Mouse (Mus musculus) cerebellum, adult 2 months (tissue): Measurements from ENCODE around the gene Gucy2c. TPM values are rescaled to one million over a fixed set of nuclear protein-coding genes. Genes with fewer than 3 reads are reported as not detected.

Experiments used
- DNase-seq, 2 experiments: peaks; one replicate each; pipeline ENCODE4 v3.0.0; 2021
- H3K27ac ChIP-seq: fragments of 200-500 bp; 2 replicates; pipeline ENCODE4 v1.5.1; 2012; ENCODE audit warnings: low read length, control low read depth, inconsistent platforms; ENCODE audit not compliant: insufficient read depth
- H3K27me3 ChIP-seq: fragments of 200-500 bp; 2 replicates; pipeline ENCODE4 v1.6.1; 2012; ENCODE audit warnings: inconsistent platforms, mild to moderate bottlenecking, low read length, moderate library complexity; ENCODE audit not compliant: control insufficient read depth, insufficient read depth
- H3K4me1 ChIP-seq: fragments of 200-500 bp; 2 replicates; pipeline ENCODE4 v1.6.1; 2011; ENCODE audit warnings: low read length; ENCODE audit not compliant: control insufficient read depth, insufficient read depth
- H3K4me3 ChIP-seq: fragments of 200-500 bp; replicated peaks from 2 replicates; pipeline ENCODE3; 2011; ENCODE audit warnings: mild to moderate bottlenecking, low read depth, low read length, control low read depth; ENCODE audit not compliant: insufficient read depth
- CTCF ChIP-seq: fragments of 200-500 bp; IDR thresholded peaks from 2 replicates; pipeline ENCODE4 v1.5.1; 2011; ENCODE audit warnings: low read depth, mild to moderate bottlenecking, control low read depth, low read length, moderate library complexity, borderline replicate concordance; ENCODE audit not compliant: insufficient read depth
- POLR2A ChIP-seq: fragments of 200-500 bp; IDR thresholded peaks from 2 replicates; pipeline ENCODE4 v1.6.1; 2011; ENCODE audit warnings: low read length, control low read depth, borderline replicate concordance; ENCODE audit not compliant: insufficient read depth
- WGBS: fragments of 180-500 bp; shearing (Covaris S2); methylation state at CpG from one replicate; pipeline ENCODE4 v1.1.7; 2018; 5-methylcytosine and 5-hydroxymethylcytosine counted together
- polyA plus RNA-seq: library from polyadenylated mRNA; depleted of rRNA; stranded (reverse); fragments of >200 nt; gene quantifications from 2 replicates; pipeline ENCODE4 v1.2.3, GENCODE M21; 2012

Gene Gucy2c
- polyA plus RNA-seq, 1 experiment, result 0.10 TPM

DNA sequence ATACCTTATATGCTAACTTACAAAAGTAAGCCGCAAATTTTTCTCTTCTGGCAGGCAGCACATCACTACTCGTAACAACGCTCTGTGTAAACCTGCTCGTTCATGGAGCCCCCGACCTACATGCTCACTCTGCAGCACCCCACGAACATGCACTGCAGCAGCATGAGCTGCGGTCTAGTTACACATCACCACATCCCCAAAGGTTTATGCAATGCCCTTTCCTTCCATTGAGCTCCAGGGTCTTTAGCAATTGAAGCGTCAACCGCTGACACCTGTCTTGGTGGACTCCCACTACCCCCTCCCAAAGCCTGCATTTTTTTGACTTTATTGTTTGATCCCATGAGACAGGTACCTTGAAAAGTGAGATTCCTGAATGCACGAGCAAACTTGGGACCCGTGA lies 31.0 kb downstream of the Gucy2c start:
- Histone ChIP-seq H3K4me1 (no peaks in the 10 kb centered on the region), H3K4me3 (no peak overlapping the region), H3K27me3 (no peaks in the 10 kb centered on the region), H3K27ac (no peak overlapping the region)
- no peak for DNase-seq
- 90% methylated on average over 11 of the region's 11 CpGs for WGBS
- TF ChIP-seq POLR2A, result no peak
- no peak for TF ChIP-seq CTCF

DNA sequence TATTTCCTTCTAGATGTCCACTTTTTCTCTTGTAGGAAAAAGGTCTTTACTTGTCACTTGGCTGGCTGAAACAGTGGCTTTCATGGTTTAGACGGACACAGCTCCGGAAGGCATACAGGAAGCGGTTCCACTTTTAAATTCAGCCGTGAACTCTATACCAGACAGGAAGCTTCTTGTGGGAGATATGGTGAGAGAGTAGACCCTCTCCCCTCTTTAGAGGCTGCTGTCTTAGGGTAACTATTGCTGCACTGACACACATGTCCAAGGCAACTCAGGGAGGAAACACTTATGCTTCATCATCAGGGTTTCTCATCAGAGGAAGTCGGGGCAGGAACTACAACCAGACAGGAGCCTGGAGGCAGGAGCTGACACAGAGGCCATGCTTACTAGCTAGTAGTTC lies 36.0 kb downstream of the Gucy2c start:
- Histone ChIP-seq H3K4me1 (no peaks in the 10 kb centered on the region), H3K27me3 (no peaks in the 10 kb centered on the region), H3K27ac (no peak overlapping the region), H3K4me3 (no peak overlapping the region)
- TF ChIP-seq POLR2A (no peak), CTCF (no peak)
- WGBS, result 88% methylated on average over 5 of the region's 5 CpGs
- no peak for DNase-seq

DNA sequence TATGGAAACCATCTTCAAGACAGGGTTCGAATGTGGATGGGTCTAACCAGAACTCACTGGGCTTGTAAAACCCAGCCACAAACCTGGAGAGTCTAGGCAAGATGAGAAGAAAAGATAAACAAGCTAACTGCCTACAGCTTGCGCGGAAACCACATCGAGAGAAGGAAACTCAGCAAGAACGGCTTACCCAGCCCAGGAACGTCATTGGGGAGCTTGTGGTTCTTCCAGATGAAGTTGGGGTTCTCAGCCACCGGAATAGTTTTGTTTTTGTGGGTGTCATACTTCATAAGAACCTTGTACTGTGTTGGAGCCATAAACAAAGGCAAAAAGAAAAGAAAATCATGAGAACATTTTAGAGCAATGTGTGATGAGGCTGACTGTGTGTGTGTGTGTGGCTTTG lies 37.8 kb downstream of the Gucy2c start:
- no peak for DNase-seq
- H3K4me3 ChIP-seq, result no peak overlapping the region
- WGBS, result 85% methylated on average over 7 of the region's 7 CpGs
- no peaks in the 10 kb centered on the region for H3K27me3 ChIP-seq
- H3K4me1 ChIP-seq, result no peaks in the 10 kb centered on the region
- H3K27ac ChIP-seq, result no peak overlapping the region
- TF ChIP-seq CTCF, result no peak
- TF ChIP-seq POLR2A, result no peak

DNA sequence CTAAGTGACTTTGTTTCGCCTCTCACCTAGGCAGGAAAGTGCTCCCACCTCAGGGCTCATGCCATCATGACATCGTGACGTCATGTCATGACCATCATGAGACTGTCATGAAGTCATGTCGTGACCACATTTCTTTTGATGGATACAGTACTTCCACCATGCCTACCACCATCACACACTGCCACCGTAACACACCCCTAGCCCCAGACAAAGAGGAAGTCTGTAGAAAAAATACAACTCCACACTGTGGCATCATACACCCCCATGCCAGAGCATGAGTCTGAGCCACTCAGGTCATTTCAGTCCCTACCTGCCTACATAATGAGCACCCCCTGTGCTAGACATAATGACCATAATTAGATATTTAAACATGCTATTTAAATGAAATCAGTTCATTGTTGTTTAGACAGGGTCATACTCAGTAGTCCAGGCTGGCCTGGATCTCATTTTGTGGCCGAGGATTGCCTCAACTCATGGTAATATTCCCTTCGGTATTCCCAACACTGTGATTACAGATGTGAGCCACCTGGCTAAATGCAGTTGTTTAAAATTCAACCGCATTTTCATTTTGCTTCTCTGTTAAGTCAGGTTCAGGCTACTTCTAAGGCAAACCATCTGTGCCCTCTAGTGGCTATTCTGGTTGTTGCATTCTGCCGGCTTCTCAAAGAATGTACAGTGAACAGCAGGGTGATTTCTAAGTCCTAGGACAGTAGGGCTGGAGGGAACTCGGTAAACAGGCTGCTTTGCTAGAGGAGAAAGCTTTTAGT lies 39.0 kb downstream of the Gucy2c start:
- peak; percentile 65 to 76 for DNase-seq
- Histone ChIP-seq H3K4me1 (no peaks in the 10 kb centered on the region), H3K27ac (no peak overlapping the region), H3K27me3 (no peaks in the 10 kb centered on the region), H3K4me3 (no peak overlapping the region)
- TF ChIP-seq POLR2A, result no peak
- peak; percentile 55 for TF ChIP-seq CTCF
- 44% methylated on average over 10 of the region's 10 CpGs for WGBS

DNA sequence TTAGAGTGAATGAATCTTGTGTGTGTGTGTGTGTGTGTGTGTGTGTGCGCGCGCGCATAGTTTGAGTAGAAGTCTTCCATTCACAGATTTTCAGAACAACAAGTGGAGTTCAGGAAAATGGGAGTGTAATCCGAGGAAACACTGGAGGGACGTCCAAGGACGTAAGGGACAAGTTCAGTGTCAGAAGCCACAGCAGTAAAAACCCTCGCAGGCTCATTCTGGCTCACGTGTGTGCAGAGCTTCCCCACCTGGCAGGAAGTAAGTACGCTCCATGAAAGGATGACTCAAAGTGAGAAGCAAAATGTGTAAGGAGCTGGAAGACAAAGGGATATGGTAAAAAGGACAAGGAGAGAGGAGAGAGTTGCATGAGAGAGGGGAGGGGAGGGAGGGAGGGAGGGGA lies 40.3 kb downstream of the Gucy2c start:
- no peak for DNase-seq
- no peak overlapping the region for H3K4me3 ChIP-seq
- H3K4me1 ChIP-seq, result no peaks in the 10 kb centered on the region
- WGBS, result 90% methylated on average over 10 of the region's 10 CpGs
- no peak overlapping the region for H3K27ac ChIP-seq
- H3K27me3 ChIP-seq, result no peaks in the 10 kb centered on the region
- no peak for TF ChIP-seq CTCF
- no peak for TF ChIP-seq POLR2A

DNA sequence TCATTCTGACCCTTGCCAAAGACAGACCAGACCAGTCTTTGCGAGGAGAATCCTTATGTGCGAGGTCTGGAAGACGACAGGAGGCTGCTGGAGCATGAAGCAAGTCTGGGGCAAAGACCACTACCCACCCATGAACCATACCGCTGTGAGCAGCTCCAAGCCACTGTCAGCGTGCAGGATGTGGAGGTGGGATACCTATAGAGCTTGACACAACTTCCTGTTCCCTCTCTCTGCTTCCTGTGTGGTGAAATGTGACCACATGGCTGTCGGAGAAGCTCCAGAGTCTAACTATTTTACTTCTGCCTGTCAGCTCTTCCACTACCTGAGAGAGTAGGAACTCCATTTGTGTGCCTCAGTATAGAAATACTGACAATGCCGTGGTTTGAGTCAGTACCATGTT lies 45.8 kb downstream of the Gucy2c start:
- DNase-seq, result no peak
- Histone ChIP-seq H3K4me3 (no peak overlapping the region), H3K27ac (no peak overlapping the region), H3K27me3 (no peaks in the 10 kb centered on the region), H3K4me1 (no peaks in the 10 kb centered on the region)
- WGBS, result 77% methylated on average over 7 of the region's 7 CpGs
- TF ChIP-seq CTCF, result no peak
- TF ChIP-seq POLR2A, result no peak

DNA sequence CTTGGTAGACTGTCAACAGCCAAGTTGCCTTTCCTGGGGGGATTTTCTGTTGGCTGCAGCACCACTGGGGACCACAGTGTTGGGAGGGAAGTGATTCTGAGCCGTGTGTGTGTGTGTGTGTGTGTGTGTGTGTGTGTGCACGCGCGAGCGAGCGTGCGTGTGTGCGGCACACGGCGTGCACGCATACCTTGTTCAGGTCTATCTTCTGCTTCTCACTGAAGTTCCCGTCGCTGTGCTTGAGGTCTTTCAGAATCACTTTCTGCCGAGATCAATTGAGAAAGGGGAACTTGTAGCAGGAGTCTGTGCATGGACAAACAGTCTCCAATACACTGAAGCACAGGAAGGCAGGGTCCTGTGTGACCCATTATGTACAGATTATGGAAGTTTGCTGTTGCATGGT lies 53.4 kb downstream of the Gucy2c start:
- TF ChIP-seq CTCF, result no peak
- no peak for TF ChIP-seq POLR2A
- no peak for DNase-seq
- no peak overlapping the region for H3K27ac ChIP-seq
- no peaks in the 10 kb centered on the region for H3K4me1 ChIP-seq
- H3K4me3 ChIP-seq, result no peak overlapping the region
- 91% methylated on average over 14 of the region's 14 CpGs for WGBS
- H3K27me3 ChIP-seq, result no peaks in the 10 kb centered on the region

DNA sequence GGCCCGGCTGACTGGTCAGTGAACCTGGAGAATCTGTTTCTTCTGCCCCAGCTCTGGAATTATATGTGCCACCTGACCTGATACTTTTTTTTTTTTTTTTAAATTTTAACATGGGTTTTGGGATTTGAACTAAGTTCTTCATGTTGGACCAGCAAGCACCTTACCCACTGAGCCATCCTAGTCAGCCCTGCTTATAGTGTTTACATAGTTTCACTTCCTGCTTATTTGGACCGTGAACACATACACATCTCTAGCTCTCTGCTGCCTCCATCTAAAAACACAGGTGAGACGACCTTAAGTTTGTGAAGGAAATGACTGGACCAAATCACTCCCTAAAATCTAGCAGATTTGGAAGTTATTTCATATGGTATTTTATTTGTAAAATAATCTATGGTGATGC lies 58.4 kb downstream of the Gucy2c start:
- 63% methylated on average over 3 of the region's 3 CpGs for WGBS
- Histone ChIP-seq H3K4me3 (no peak overlapping the region), H3K27ac (no peak overlapping the region), H3K4me1 (no peaks in the 10 kb centered on the region), H3K27me3 (no peaks in the 10 kb centered on the region)
- TF ChIP-seq CTCF (no peak), POLR2A (no peak)
- DNase-seq, result no peak

DNA sequence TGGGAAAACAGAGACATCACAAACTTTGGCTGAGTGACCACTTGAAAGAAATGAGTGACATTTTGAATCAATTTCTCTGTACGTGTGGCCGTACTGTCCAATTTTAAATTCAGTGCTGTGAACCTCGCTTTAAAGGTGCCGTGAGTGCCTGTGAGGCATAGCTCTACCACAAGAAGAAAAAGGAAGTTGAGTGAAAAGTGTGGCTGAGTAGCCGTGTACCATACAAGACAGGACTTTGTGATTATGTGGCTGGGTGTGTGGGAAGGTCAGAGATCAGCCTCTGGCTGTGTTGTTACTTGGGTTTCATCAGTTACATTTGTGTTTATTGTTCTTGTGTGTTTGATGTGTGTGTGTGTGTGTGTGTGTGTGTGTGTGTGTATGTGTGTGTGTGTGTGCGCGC lies 59.0 kb downstream of the Gucy2c start:
- no peak overlapping the region for H3K4me3 ChIP-seq
- H3K27ac ChIP-seq, result no peak overlapping the region
- DNase-seq, result no peak
- H3K27me3 ChIP-seq, result no peaks in the 10 kb centered on the region
- H3K4me1 ChIP-seq, result no peaks in the 10 kb centered on the region
- no peak for TF ChIP-seq POLR2A
- no peak for TF ChIP-seq CTCF
- 89% methylated on average over 7 of the region's 7 CpGs for WGBS
